Mouse (Mus musculus): Measurements from ENCODE around the gene Tmigd1. TPM values are rescaled to one million over a fixed set of nuclear protein-coding genes. Genes with fewer than 3 reads are reported as not detected.
A peak's percentile ranks its signal among the peaks of the same experiment; 100 is the strongest.

Tmigd1 gene
- polyA plus RNA-seq, 1 experiment from 2014 or later, result not detected

- peak; percentile 95 for ATAC-seq
- Histone ChIP-seq H3K36me3 (ENCODE audit: control insufficient read depth, insufficient read depth, low read length) (no peaks in the 10 kb centered on the region), H3K9me3 (ENCODE audit: control insufficient read depth, low read length) (no peaks in the 10 kb centered on the region), H3K4me2 (ENCODE audit: low read length) (peak overlapping the region; percentile 91), H3K4me3 (ENCODE audit: low read length) (peak overlapping the region; percentile 89), H3K9ac (ENCODE audit: low read depth, low read length) (peak overlapping the region; percentile 93), H3K27me3 (replicated peaks; ENCODE audit: control insufficient read depth, insufficient read depth, low read length) (no peaks in the 10 kb centered on the region), H3K4me1 (ENCODE audit: control insufficient read depth, insufficient read depth, low read depth, low read length) (peaks cover 10% of the 10 kb centered on the region), H3K27ac (ENCODE audit: low read depth, low read length) (peak overlapping the region; percentile 87)
- 0% methylated on average over 40 of the region's 58 CpGs for WGBS
Measured at GRCm38 (mm10) chr11:76945386-76946202, 43.6 kb downstream of the Tmigd1 start.

GRCm38 (mm10) chr11:76946203-76946585 is 44.2 kb downstream of the Tmigd1 start:
- Histone ChIP-seq H3K9me3 (ENCODE audit: control insufficient read depth, low read length) (no peaks in the 10 kb centered on the region), H3K4me3 (ENCODE audit: low read length) (peak overlapping the region; percentile 89), H3K4me2 (ENCODE audit: low read length) (peak overlapping the region; percentile 91), H3K36me3 (ENCODE audit: control insufficient read depth, insufficient read depth, low read length) (peaks cover 4% of the 10 kb centered on the region), H3K27ac (ENCODE audit: low read depth, low read length) (no peak overlapping the region; the same call in 1 of the 2 replicates), H3K9ac (ENCODE audit: low read depth, low read length) (peak overlapping the region; percentile 93), H3K4me1 (ENCODE audit: control insufficient read depth, insufficient read depth, low read depth, low read length) (peaks cover 10% of the 10 kb centered on the region), H3K27me3 (replicated peaks; ENCODE audit: control insufficient read depth, insufficient read depth, low read length) (no peaks in the 10 kb centered on the region)
- ATAC-seq, result 0 out of 2 replicates have a peak, but pooled peaks have one; percentile 30
- 2% methylated on average over 8 of the region's 8 CpGs for WGBS

DNA sequence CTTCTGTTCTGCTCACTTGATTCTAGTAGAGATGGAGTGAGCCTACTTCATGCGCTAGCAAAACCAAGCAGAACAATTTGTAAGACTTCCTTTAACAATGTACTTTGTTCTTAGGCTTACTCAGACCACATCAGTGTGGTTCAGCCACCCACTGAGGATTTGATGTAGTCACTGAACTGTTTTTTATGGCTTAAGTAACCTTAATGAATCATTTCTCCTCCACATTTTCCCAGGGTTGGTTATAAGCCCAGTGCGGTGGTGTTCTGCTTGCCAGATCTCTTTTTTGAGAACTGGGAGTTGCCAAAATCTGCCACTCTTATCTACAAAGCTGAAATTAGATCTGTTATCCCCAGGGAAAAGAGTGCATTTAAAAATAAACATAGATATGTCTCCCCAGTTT is 51.6 kb downstream of the Tmigd1 start:
- Histone ChIP-seq H3K9ac (ENCODE audit: low read depth, low read length) (no peak overlapping the region), H3K4me2 (ENCODE audit: low read length) (no peak overlapping the region), H3K27me3 (replicated peaks; ENCODE audit: control insufficient read depth, insufficient read depth, low read length) (no peaks in the 10 kb centered on the region), H3K9me3 (ENCODE audit: control insufficient read depth, low read length) (no peaks in the 10 kb centered on the region), H3K4me3 (ENCODE audit: low read length) (no peak overlapping the region), H3K4me1 (ENCODE audit: control insufficient read depth, insufficient read depth, low read depth, low read length) (no peaks in the 10 kb centered on the region), H3K36me3 (ENCODE audit: control insufficient read depth, insufficient read depth, low read length) (peaks cover 24% of the 10 kb centered on the region), H3K27ac (ENCODE audit: low read depth, low read length) (no peak overlapping the region)
- no peak for ATAC-seq
- 92% methylated on average over 2 of the region's 2 CpGs for WGBS

DNA sequence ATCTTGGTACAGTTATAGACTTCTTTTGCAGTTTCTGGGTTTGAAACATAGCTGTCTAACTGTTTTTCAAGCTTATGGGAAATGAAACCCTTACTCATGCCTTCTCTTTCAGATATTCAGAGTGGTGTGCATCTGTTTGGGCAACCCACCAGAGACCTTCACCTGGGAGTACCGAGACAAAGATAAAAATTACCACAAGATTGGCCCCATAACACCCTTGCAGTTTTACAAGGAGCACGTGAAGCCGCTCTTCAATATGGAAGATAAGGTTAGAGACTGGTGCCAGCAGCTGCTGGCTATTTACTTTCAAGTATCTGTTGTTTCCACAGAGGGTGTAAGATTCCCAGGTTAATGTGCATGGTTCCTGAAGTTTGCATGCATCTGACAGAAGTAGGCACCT is 63.7 kb downstream of the Tmigd1 start:
- Histone ChIP-seq H3K27ac (ENCODE audit: low read depth, low read length) (no peak overlapping the region), H3K9ac (ENCODE audit: low read depth, low read length) (no peak overlapping the region), H3K4me3 (ENCODE audit: low read length) (no peak overlapping the region), H3K27me3 (replicated peaks; ENCODE audit: control insufficient read depth, insufficient read depth, low read length) (no peaks in the 10 kb centered on the region), H3K36me3 (ENCODE audit: control insufficient read depth, insufficient read depth, low read length) (peaks cover 37% of the 10 kb centered on the region), H3K4me2 (ENCODE audit: low read length) (no peak overlapping the region), H3K4me1 (ENCODE audit: control insufficient read depth, insufficient read depth, low read depth, low read length) (no peaks in the 10 kb centered on the region), H3K9me3 (ENCODE audit: control insufficient read depth, low read length) (no peaks in the 10 kb centered on the region)
- WGBS, result 93% methylated on average over 3 of the region's 3 CpGs
- no peak for ATAC-seq

Other genes starting within 250 kb of the Tmigd1 start
- 2.6 and 2.7 TPM in 2 replicates for gene Bhlha9, start 229.7 kb upstream of the Tmigd1 start, polyA plus RNA-seq (2015; fragmentation: Nextera tagmentation; extraction: Ambion mirVana)
- gene Trarg1, start 222.4 kb upstream of the Tmigd1 start, polyA plus RNA-seq (2015; fragmentation: Nextera tagmentation; extraction: Ambion mirVana), result 1.6 and 1.9 TPM in 2 replicates
- 25.5 and 25.9 TPM in 2 replicates for gene Gosr1, start 138.6 kb upstream of the Tmigd1 start, polyA plus RNA-seq (2015; fragmentation: Nextera tagmentation; extraction: Ambion mirVana)
- gene Cpd, start 55.1 kb upstream of the Tmigd1 start, polyA plus RNA-seq (2015; fragmentation: Nextera tagmentation; extraction: Ambion mirVana), result 3.8 and 5.6 TPM in 2 replicates
- gene Blmh, start 22.6 kb downstream of the Tmigd1 start, polyA plus RNA-seq (2015; fragmentation: Nextera tagmentation; extraction: Ambion mirVana), result 139 TPM in 2 replicates
- 10.3 and 14.0 TPM in 2 replicates for gene Slc6a4, start 96.4 kb downstream of the Tmigd1 start, polyA plus RNA-seq (2015; fragmentation: Nextera tagmentation; extraction: Ambion mirVana)
- gene Nsrp1, start 176.3 kb downstream of the Tmigd1 start, polyA plus RNA-seq (2015; fragmentation: Nextera tagmentation; extraction: Ambion mirVana), result 37.8 and 50.0 TPM in 2 replicates

Data from hindbrain, embryonic 16.5 days (tissue).